ENCODE assay signal across 11 mouse cellular contexts in the genomic region with DNA sequence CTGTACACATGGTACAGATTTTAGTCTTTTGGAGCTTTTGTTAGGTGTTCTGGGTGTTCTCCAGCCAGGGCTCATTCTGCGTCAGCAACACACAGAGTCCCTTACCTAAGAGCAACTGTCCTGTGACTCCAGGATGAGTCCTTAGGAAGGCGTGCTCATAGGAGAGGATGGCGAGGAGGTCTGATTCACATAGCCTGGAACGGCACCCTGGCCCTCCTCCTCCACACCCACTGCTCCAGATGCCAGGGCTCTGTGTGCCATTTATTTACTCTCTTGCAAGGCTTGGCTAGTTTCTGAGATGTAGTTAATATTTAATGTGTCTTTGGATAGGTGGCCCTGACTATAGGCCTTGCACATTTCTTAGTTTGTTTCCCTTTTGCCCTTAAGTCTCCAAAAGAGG. TPM values are rescaled to one million over a fixed set of nuclear protein-coding genes. Genes with fewer than 3 reads are reported as not detected.
DNase-seq lines count a peak whose midpoint lies in the region; ATAC-seq and TF ChIP-seq lines count a peak whose summit lies in the region.
"Had no signal": no experiment of that assay in that cellular context is flagged by ENCODE, and none has a peak within 500 bp of the region (broad histone marks: within the 10 kb centered on the region; RNA-seq: fewer than 3 reads in every experiment).

No protein-coding gene starts in this region.

- POLR2A ChIA-PET in Patski (lab: Charles Lee) = interaction anchor here (1.0 to 1.2 kb wide), 2 partner anchors 11 to 18 kb away, joined by 3 to 4 read pairs; partner anchors contain the start of gene Gm29427

- WGBS in lung, embryonic 15.5 days = 62% methylated on average over 4 of the region's 4 CpGs

- CTCF ChIA-PET in Patski (lab: Charles Lee) = interaction anchor here (0.8 to 1.3 kb wide), 2 partner anchors 10 to 39 kb away, joined by 3 to 7 read pairs; no protein-coding TSS in a partner anchor

- in situ Hi-C loops in Patski (cut with MboI; ENCODE audit: low pct_unique_long_range_greater_than_20kb) = no loop called here

- H3K27ac ChIP-seq in lung, embryonic 15.5 days = peak overlapping the region; percentile 83
- H3K27ac ChIP-seq: limb, embryonic 12.5 days had no signal

- no peaks in the 10 kb centered on the region for H3K27me3 ChIP-seq in Patski
- H3K27me3 ChIP-seq in lung, embryonic 15.5 days = no peaks in the 10 kb centered on the region
- H3K27me3 ChIP-seq: limb, embryonic 12.5 days had no signal

- H3K4me2 ChIP-seq in lung, embryonic 15.5 days = peak overlapping the region; percentile 52
- H3K4me2 ChIP-seq: limb, embryonic 12.5 days had no signal

- ATAC-seq in Patski = peak; percentile 61
- ATAC-seq in lung, embryonic 15.5 days (ENCODE audit: borderline replicate concordance, extremely low read depth, low FRiP score, low TSS enrichment) = peak; percentile 56
- no peak for ATAC-seq in cerebellum, adult (ENCODE audit: insufficient number of reproducible peaks, low FRiP score, low TSS enrichment)

- H3K4me3 ChIP-seq in lung, embryonic 15.5 days = peak overlapping the region; percentile 38
- H3K4me3 ChIP-seq: limb, embryonic 12.5 days had no signal

- peaks cover 37% of the 10 kb centered on the region for H3K4me1 ChIP-seq in lung, embryonic 15.5 days

- no peaks in the 10 kb centered on the region for H3K36me3 ChIP-seq in lung, embryonic 15.5 days
- H3K36me3 ChIP-seq: limb, embryonic 12.5 days had no signal

- H3K9me3 ChIP-seq in lung, embryonic 15.5 days = no peaks in the 10 kb centered on the region
- H3K9me3 ChIP-seq: limb, embryonic 12.5 days had no signal

- DNase-seq in adrenal gland, adult 2 months = peak; percentile 66
- DNase-seq in adrenal gland, postnatal 25 days = no peak
- peak; percentile 44 for DNase-seq in Patski (ENCODE audit: low read depth, low spot score)
- peak; percentile 79 for DNase-seq in kidney, postnatal 14 days
- no peak for DNase-seq in T-cell, adult 2 months (ENCODE audit: low spot score)
- DNase-seq in heart, adult 9 months (ENCODE audit: low spot score in 2 of 2) = no peak

- TF ChIP-seq CTCF in Patski (IDR thresholded peaks at IDR 0.05) = no peak

- no peak overlapping the region for H3K9ac ChIP-seq in lung, embryonic 15.5 days
- H3K9ac ChIP-seq: limb, embryonic 12.5 days had no signal

RNA-seq across cellular contexts. Expression of gene AA986860, which starts 1.9 kb away (rescaled TPM):
- total RNA-seq in adrenal gland, adult 2 months (2021) = 1 to 10 TPM; 3.1 to 6.8 TPM
- polyA plus RNA-seq in adrenal gland, adult 2 months (2012; rRNA removed) = 1.8 and 3.7 TPM in 2 replicates
- 2.5 and 3.4 TPM in 2 replicates for total RNA-seq in adrenal gland, postnatal 25 days (2021)
- 11.1 TPM for polyA plus RNA-seq in Patski (2021)
- 10.9 and 13.0 TPM in 2 replicates for polyA plus RNA-seq in lung, embryonic 15.5 days (2015; fragmentation: Nextera tagmentation; extraction: Ambion mirVana)

RNA-seq across cellular contexts. Expression of gene Pfkfb2, which starts 4.6 kb away (rescaled TPM):
- 10 to 100 TPM; 26.1 to 35.5 TPM for total RNA-seq in adrenal gland, adult 2 months (2021)
- 5.8 and 5.9 TPM in 2 replicates for polyA plus RNA-seq in adrenal gland, adult 2 months (2012; rRNA removed)
- total RNA-seq in adrenal gland, postnatal 25 days (2021) = 29.3 and 34.7 TPM in 2 replicates
- polyA plus RNA-seq in Patski (2021) = 26.0 TPM
- polyA plus RNA-seq in lung, embryonic 15.5 days (2015; fragmentation: Nextera tagmentation; extraction: Ambion mirVana) = 7.9 and 9.5 TPM in 2 replicates

RNA-seq across cellular contexts. Expression of gene Yod1, which starts 16.5 kb away (rescaled TPM):
- 10 to 100 TPM in 1 of 2 experiments, 1 to 10 TPM in 1; 9.5 to 10.6 TPM for total RNA-seq in adrenal gland, adult 2 months (2021)
- polyA plus RNA-seq in adrenal gland, adult 2 months (2012; rRNA removed) = 1.9 and 2.1 TPM in 2 replicates
- total RNA-seq in adrenal gland, postnatal 25 days (2021) = 8.7 and 9.9 TPM in 2 replicates
- 3.4 TPM for polyA plus RNA-seq in Patski (2021)
- polyA plus RNA-seq in lung, embryonic 15.5 days (2015; fragmentation: Nextera tagmentation; extraction: Ambion mirVana) = 13.4 and 16.5 TPM in 2 replicates

RNA-seq across cellular contexts. Expression of gene Gm29427, which starts 18.1 kb away (rescaled TPM):
- total RNA-seq in adrenal gland, adult 2 months (2021) = not detected
- polyA plus RNA-seq in adrenal gland, adult 2 months (2012; rRNA removed) = not detected in 2 replicates
- total RNA-seq in adrenal gland, postnatal 25 days (2021) = 0.21 TPM in 1 of 2 replicates, not detected in the other
- 0.04 TPM for polyA plus RNA-seq in Patski (2021)
- not detected in 2 replicates for polyA plus RNA-seq in lung, embryonic 15.5 days (2015; fragmentation: Nextera tagmentation; extraction: Ambion mirVana)
- polyA plus RNA-seq: heart, embryonic 14.5 days; limb, embryonic 12.5 days; neural tube, embryonic 11.5 days had no signal

Comparison
In these comparisons a context has a peak if more than half of its experiments do, and no peak if none do; other contexts are left out.
1. DNase-seq: peak in adrenal gland, adult 2 months (single experiment), Patski (single experiment) and kidney, postnatal 14 days (single experiment); none in adrenal gland, postnatal 25 days (single experiment), T-cell, adult 2 months (single experiment) and heart, adult 9 months (0 of 2).